Mouse (Mus musculus) T-helper 17 cell (primary cell): ENCODE results near the gene Cbr2.

Source experiments
- in situ Hi-C, 2 experiments: fragments of 300-600 bp; cut with MboI, MseI; formaldehyde crosslinking; loops; 1 replicate in 1 of 2; 2 replicates in 1 of 2; pipeline ENCODE4 v1.15.1; 2025; ENCODE audit warnings: high pct_unique_total_duplicates in 2 of 2

Gene Cbr2

GRCm38 (mm10) chr11:120682683-120683082 is 49.2 kb downstream of the Cbr2 start:
- in situ Hi-C loops = no loop called here

- in situ Hi-C loops = no loop called here
Observed at GRCm38 (mm10) chr11:120679909-120680308, 52.0 kb downstream of the Cbr2 start.
